Mouse (Mus musculus): ENCODE results near the gene 4931422A03Rik. TPM values are rescaled to one million over a fixed set of nuclear protein-coding genes. Genes with fewer than 3 reads are reported as not detected.

Gene 4931422A03Rik
- polyA plus RNA-seq, 1 experiment from 2014 or later = 2.2 TPM

DNA sequence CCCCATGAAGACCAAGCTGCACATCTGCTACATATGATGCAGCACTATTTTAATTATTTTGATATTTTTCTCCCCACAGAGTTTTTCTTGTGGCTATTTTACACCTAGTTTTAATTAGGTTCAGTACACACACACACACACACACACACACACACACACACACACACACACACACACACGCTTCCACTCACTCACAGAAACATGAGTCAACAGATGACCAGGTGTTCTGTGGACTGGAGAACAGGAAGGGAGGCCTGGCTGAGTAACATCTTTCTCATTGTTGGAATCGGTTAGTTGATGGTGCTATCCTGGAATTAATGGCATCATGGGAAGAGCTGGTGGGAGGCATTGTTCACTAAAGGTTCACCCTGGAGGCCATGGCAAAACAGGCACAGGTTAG is 90.5 kb downstream of the 4931422A03Rik start:
- DNase-seq (ENCODE audit: low spot score) = no peak

DNA sequence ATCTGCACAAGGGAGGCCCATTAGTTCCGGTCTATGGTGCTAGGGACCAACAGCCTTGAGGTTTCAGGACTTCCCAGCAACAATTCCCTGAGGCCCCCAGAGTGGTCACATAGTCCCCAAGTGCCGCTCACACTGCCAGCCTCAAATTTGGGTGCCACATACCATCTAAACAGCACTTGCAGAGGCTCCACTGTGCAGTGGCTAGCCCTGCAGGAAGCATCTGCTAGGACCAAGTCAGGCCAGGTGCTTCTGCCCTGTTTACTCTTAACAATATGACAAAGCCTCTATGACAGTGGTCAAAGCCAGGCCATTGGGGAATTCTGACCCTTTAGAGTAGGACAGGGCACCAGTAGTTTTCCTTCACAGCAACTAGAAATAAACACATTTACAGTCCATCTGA is 91.5 kb downstream of the 4931422A03Rik start:
- no peak for DNase-seq (ENCODE audit: low spot score)

DNA sequence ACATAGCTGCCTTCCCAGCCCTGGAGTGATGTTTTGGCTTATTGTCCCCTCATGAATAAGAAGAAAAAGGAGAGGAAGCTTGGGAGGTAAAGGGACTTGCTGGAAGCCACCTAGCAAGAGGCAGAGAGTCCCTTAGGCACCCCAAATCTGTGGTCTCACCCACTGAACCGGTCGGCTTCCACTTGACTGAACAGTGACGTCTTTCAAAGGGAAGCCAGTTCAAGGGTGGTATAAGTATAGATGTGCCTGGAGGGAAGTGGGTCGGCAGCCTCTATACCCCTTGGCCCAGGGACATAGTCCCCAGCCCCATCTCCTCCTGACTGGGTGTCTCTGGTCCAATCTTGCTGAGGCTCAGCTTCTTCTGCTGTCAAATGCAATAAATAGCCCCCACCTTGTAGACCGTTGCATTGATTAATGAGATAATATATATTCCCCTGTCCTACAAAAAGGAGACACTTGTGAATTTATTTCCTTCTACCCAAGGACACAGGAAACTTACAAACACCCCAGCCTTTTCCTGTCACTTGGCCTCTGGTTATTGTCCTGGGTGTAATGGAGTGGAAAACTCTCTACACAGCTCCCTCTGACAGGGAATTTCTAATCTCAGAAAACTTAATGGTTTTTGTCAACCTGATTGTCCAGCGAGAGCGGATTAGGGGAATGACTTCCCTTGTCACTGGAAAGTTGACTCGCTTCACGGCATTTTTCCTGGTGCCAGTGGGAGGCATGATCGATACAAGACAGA is 92.3 kb downstream of the 4931422A03Rik start:
- DNase-seq (ENCODE audit: low spot score) = no peak

- DNase-seq (ENCODE audit: low spot score) = no peak
Observed at GRCm38 (mm10) chr2:103934670-103935069, 93.5 kb downstream of the 4931422A03Rik start.

DNA sequence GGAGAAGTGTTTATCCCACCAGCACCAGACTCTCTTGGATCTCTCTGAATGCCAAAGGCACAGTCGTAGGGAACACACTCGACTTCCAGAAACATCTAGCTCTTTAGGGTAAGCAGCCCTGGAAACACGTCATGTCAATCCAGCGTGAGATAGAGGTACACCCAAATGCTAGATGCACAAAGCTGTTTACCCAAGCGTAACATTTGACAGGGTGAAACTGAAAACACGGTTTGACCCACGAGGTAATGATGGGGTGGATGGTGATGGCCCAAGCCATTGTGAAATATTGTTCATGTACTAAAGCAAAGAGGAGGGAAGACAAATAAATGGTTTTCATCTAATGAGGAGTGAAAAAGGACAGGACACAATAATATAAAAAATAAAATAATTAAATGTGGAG is 93.9 kb downstream of the 4931422A03Rik start:
- no peak for DNase-seq (ENCODE audit: low spot score)

GRCm38 (mm10) chr2:103932480-103932879 is 95.7 kb downstream of the 4931422A03Rik start:
- DNase-seq (ENCODE audit: low spot score) = no peak

GRCm38 (mm10) chr2:103932025-103932424 is 96.1 kb downstream of the 4931422A03Rik start:
- DNase-seq (ENCODE audit: low spot score) = no peak

GRCm38 (mm10) chr2:103931511-103931911 is 96.7 kb downstream of the 4931422A03Rik start:
- no peak for DNase-seq (ENCODE audit: low spot score)

DNA sequence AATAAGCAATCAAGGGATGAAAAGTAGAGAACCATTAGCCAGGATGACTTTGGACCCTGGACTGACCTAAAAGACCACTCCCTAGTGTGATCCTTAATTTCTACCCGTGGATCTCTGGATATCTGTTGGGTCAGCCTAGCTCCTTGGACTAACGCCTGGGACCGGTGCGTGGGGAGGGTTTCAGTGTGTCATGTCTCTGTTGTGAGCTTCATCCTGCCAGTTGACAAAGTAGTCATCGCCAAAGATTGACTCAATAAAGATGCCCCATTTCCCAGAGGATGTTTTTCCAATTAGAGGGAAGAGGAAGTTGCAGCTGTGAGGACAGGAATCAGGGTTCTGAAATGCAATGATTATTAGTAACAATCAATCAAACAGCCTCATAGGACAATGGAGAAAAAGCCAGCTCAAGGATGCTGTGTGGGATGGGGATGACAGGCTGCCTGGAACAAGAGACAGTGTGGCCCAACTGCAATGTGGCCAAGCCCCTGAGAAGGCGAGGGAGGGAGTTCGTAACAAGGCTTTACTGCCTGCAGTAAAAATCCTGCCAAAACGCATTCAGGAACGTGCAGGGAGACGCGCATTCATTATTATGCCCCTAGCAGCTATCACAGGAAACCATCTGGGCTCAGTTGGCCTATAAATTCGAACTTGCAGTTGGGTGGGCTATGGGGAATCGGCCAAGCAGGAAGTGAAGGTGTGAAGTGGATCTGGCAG is 97.7 kb downstream of the 4931422A03Rik start:
- no peak for DNase-seq (ENCODE audit: low spot score)

- no peak for DNase-seq (ENCODE audit: low spot score)
Observed at GRCm38 (mm10) chr2:103927610-103928145, 100.5 kb downstream of the 4931422A03Rik start.

DNA sequence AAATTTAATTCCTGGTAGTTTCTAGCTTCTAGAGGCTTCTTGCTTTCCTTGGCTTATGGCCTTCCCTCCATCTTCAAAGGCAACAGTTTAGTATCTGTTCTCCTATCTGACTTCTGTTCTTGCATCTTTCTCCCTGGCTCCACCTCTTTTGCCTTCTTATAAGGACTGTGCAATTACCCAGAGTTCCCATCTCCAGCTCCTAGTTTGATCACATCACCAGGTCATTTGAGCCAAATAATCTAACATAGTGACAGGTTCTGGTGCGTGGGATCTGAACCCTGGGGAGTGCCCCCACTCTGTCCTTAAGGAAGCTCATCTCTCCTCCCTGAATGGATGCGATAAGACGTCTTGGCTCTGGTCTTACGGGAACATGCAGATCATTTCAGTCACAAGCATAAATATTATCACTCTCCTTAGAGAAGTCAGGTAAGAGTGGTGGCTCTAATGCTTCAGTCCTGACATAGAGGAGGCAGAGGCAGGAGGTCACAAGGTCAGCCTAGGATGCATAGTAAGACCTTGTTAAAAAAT is 101.5 kb downstream of the 4931422A03Rik start:
- no peak for DNase-seq (ENCODE audit: low spot score)

DNA sequence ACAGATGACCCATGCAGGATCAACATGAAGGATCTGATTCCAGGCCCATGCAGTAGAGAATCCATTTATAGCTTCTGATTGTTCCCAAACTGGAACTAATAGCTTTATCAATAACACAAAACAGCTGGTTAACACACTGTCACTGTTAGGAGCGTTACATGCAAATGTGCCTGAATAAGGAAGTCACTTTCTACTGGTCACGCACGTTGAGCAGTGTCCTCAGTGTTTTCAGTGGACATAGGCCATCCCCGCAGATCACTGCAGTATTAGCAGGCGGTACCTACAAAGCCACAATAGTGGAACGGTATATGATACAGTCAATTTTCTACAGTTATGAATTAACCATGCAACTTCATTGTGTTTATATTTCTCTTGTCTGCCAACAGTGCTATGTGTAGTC is 108.7 kb downstream of the 4931422A03Rik start:
- DNase-seq (ENCODE audit: low spot score) = no peak

GRCm38 (mm10) chr2:103918375-103918774 is 109.8 kb downstream of the 4931422A03Rik start:
- DNase-seq (ENCODE audit: low spot score) = no peak

GRCm38 (mm10) chr2:103917375-103917774 is 110.8 kb downstream of the 4931422A03Rik start:
- DNase-seq (ENCODE audit: low spot score) = no peak

Other genes with a start within 250 kb of the 4931422A03Rik start
- gene Caprin1, start 230.7 kb downstream of the 4931422A03Rik start, polyA plus RNA-seq (2015; fragmentation: Nextera tagmentation; extraction: Ambion mirVana) = 212 and 231 TPM in 2 replicates
- gene Lmo2, start 70.4 kb downstream of the 4931422A03Rik start, polyA plus RNA-seq (2015; fragmentation: Nextera tagmentation; extraction: Ambion mirVana) = 4.2 and 4.3 TPM in 2 replicates
- gene Fbxo3, start 640 bp downstream of the 4931422A03Rik start, polyA plus RNA-seq (2015; fragmentation: Nextera tagmentation; extraction: Ambion mirVana) = 48.2 and 59.2 TPM in 2 replicates
- gene Gm10912, start 37.5 kb upstream of the 4931422A03Rik start, polyA plus RNA-seq (2015; fragmentation: Nextera tagmentation; extraction: Ambion mirVana) = 0.13 TPM in 1 of 2 replicates, not detected in the other
- not detected in 2 replicates for gene Gm10799, start 40.2 kb upstream of the 4931422A03Rik start, polyA plus RNA-seq (2015; fragmentation: Nextera tagmentation; extraction: Ambion mirVana)
- 2.1 and 2.3 TPM in 2 replicates for gene Cd59b, start 41.5 kb upstream of the 4931422A03Rik start, polyA plus RNA-seq (2015; fragmentation: Nextera tagmentation; extraction: Ambion mirVana)
- gene Cd59a, start 67.4 kb upstream of the 4931422A03Rik start, polyA plus RNA-seq (2015; fragmentation: Nextera tagmentation; extraction: Ambion mirVana) = 8.4 and 9.1 TPM in 2 replicates
- gene A930018P22Rik, start 94.4 kb upstream of the 4931422A03Rik start, polyA plus RNA-seq (2015; fragmentation: Nextera tagmentation; extraction: Ambion mirVana) = not detected in 2 replicates

Measured in thymus, postnatal 0 days (tissue).